Mouse (Mus musculus): ENCODE data around the gene Mast1. TPM values are rescaled to one million over a fixed set of nuclear protein-coding genes. Genes with fewer than 3 reads are reported as not detected.

Gene Mast1
- polyA plus RNA-seq, 1 experiment: not detected

GRCm38 (mm10) chr8:84871376-84872308, 65.5 kb downstream of the Mast1 start, which contains the start of gene Syce2:
TSS of gene Syce2 (plus strand) at chr8:84872111.
- peaks cover 34% of the 10 kb centered on the region for H3K36me3 ChIP-seq (ENCODE audit: control insufficient read depth, insufficient read depth)
- H3K27me3 ChIP-seq (ENCODE audit: control insufficient read depth, insufficient read depth, insufficient read length): no peaks in the 10 kb centered on the region
- H3K79me2 ChIP-seq (ENCODE audit: control insufficient read depth, insufficient read depth): no peaks in the 10 kb centered on the region
- TF ChIP-seq FOSL1 (IDR thresholded peaks at IDR 0.05; ENCODE audit: insufficient read depth, low read length, poor library complexity, severe bottlenecking) (no peak), MYOG (IDR thresholded peaks at IDR 0.05; ENCODE audit: control insufficient read depth, extremely low read depth, insufficient read length) (no peak), MYOD1 (IDR thresholded peaks at IDR 0.05; ENCODE audit: control insufficient read depth, insufficient read length, low read depth) (no peak), USF1 (IDR thresholded peaks at IDR 0.05; ENCODE audit: low read depth) (no peak), CEBPB (IDR thresholded peaks at IDR 0.05; ENCODE audit: low read depth) (no peak), MAX (IDR thresholded peaks at IDR 0.05) (no peak), CTCF (IDR thresholded peaks at IDR 0.05; ENCODE audit: control insufficient read depth, insufficient read depth, insufficient read length) (no peak)
- no peak within 1 kb of the TSS for H3K4me3 ChIP-seq (ENCODE audit: insufficient read depth, poor library complexity, severe bottlenecking)
- H3ac ChIP-seq (ENCODE audit: control insufficient read depth, insufficient read length, low read depth): no peak within 1 kb of the TSS
- H3K79me3 ChIP-seq (ENCODE audit: low read depth): no peaks in the 10 kb centered on the region

Small RNAs within 50 kb of the gene (microRNA-seq; reads per million reads assigned to microRNA genes)
- gene Gm24197 (ENCODE audit: borderline microRNAs expressed) (not detected), gene Mir7069 (ENCODE audit: borderline microRNAs expressed) (1.6 reads per million, percentile 35 among the genes with 10 or more reads in this experiment)

Other genes with a start within 250 kb of the Mast1 start
- 81.5 TPM for gene Nacc1, start 249.5 kb downstream of the Mast1 start, polyA plus RNA-seq (2012; fragmentation: generic; extraction: Trizol)
- 0.04 TPM for gene Lyl1, start 235.9 kb downstream of the Mast1 start, polyA plus RNA-seq (2012; fragmentation: generic; extraction: Trizol)
- gene G430095P16Rik, start 214.4 kb downstream of the Mast1 start, polyA plus RNA-seq (2012; fragmentation: generic; extraction: Trizol): 2.9 TPM
- gene Nfix, start 137.0 kb downstream of the Mast1 start, polyA plus RNA-seq (2012; fragmentation: generic; extraction: Trizol): 50.7 TPM
- gene Dand5, start 114.5 kb downstream of the Mast1 start, polyA plus RNA-seq (2012; fragmentation: generic; extraction: Trizol): 2.4 TPM
- gene Gadd45gip1, start 105.8 kb downstream of the Mast1 start, polyA plus RNA-seq (2012; fragmentation: generic; extraction: Trizol): 32.5 TPM
- gene Rad23a, start 96.7 kb downstream of the Mast1 start, polyA plus RNA-seq (2012; fragmentation: generic; extraction: Trizol): 68.3 TPM
- 687 TPM for gene Calr, start 90.4 kb downstream of the Mast1 start, polyA plus RNA-seq (2012; fragmentation: generic; extraction: Trizol)
- gene Farsa, start 80.4 kb downstream of the Mast1 start, polyA plus RNA-seq (2012; fragmentation: generic; extraction: Trizol): 104 TPM
- 8.5 TPM for gene Syce2, start 65.2 kb downstream of the Mast1 start, polyA plus RNA-seq (2012; fragmentation: generic; extraction: Trizol)
- 11.4 TPM for gene Gcdh, start 43.4 kb downstream of the Mast1 start, polyA plus RNA-seq (2012; fragmentation: generic; extraction: Trizol)
- 0.09 TPM for gene Klf1, start 35.4 kb downstream of the Mast1 start, polyA plus RNA-seq (2012; fragmentation: generic; extraction: Trizol)
- 9.0 TPM for gene Dnase2a, start 28.8 kb downstream of the Mast1 start, polyA plus RNA-seq (2012; fragmentation: generic; extraction: Trizol)
- 0.05 TPM for gene Rtbdn, start 9.6 kb upstream of the Mast1 start, polyA plus RNA-seq (2012; fragmentation: generic; extraction: Trizol)
- gene Gm49661, start 32.1 kb upstream of the Mast1 start, polyA plus RNA-seq (2012; fragmentation: generic; extraction: Trizol): not detected
- 609 TPM for gene Prdx2, start 32.2 kb upstream of the Mast1 start, polyA plus RNA-seq (2012; fragmentation: generic; extraction: Trizol)
- 145 TPM for gene Rnaseh2a, start 32.4 kb upstream of the Mast1 start, polyA plus RNA-seq (2012; fragmentation: generic; extraction: Trizol)
- gene Junb, start 41.4 kb upstream of the Mast1 start, polyA plus RNA-seq (2012; fragmentation: generic; extraction: Trizol): 158 TPM
- gene Hook2, start 53.2 kb upstream of the Mast1 start, polyA plus RNA-seq (2012; fragmentation: generic; extraction: Trizol): 7.0 TPM
- gene Best2, start 77.2 kb upstream of the Mast1 start, polyA plus RNA-seq (2012; fragmentation: generic; extraction: Trizol): 0.04 TPM
- gene Asna1, start 87.9 kb upstream of the Mast1 start, polyA plus RNA-seq (2012; fragmentation: generic; extraction: Trizol): 253 TPM
- 321 TPM for gene Trir, start 89.5 kb upstream of the Mast1 start, polyA plus RNA-seq (2012; fragmentation: generic; extraction: Trizol)
- gene Tnpo2, start 99.6 kb upstream of the Mast1 start, polyA plus RNA-seq (2012; fragmentation: generic; extraction: Trizol): 52.0 TPM
- 20.0 TPM for gene Fbxw9, start 122.7 kb upstream of the Mast1 start, polyA plus RNA-seq (2012; fragmentation: generic; extraction: Trizol)
- gene Gm5741, start 130.6 kb upstream of the Mast1 start, polyA plus RNA-seq (2012; fragmentation: generic; extraction: Trizol): not detected
- 123 TPM for gene Dhps, start 134.4 kb upstream of the Mast1 start, polyA plus RNA-seq (2012; fragmentation: generic; extraction: Trizol)
- gene Wdr83os, start 143.4 kb upstream of the Mast1 start, polyA plus RNA-seq (2012; fragmentation: generic; extraction: Trizol): 152 TPM
- 25.0 TPM for gene Wdr83, start 143.9 kb upstream of the Mast1 start, polyA plus RNA-seq (2012; fragmentation: generic; extraction: Trizol)
- 9.8 TPM for gene Man2b1, start 145.9 kb upstream of the Mast1 start, polyA plus RNA-seq (2012; fragmentation: generic; extraction: Trizol)
- gene Zfp791, start 185.7 kb upstream of the Mast1 start, polyA plus RNA-seq (2012; fragmentation: generic; extraction: Trizol): 0.07 TPM
- gene Cks1brt, start 214.6 kb upstream of the Mast1 start, polyA plus RNA-seq (2012; fragmentation: generic; extraction: Trizol): not detected

Data from C2C12 (cell line).